Mouse (Mus musculus) v-Abl transformed pro-B cells (cell line): ENCODE data around the gene Crybb3.

ENCODE experiments used
- in situ Hi-C, 2 experiments: fragments of 400-800 bp; cut with MboI; formaldehyde crosslinking; loops; one replicate each; pipeline ENCODE4 v1.15.1; 2025; ENCODE audit not compliant: unreplicated experiment in 2 of 2

Gene Crybb3

DNA sequence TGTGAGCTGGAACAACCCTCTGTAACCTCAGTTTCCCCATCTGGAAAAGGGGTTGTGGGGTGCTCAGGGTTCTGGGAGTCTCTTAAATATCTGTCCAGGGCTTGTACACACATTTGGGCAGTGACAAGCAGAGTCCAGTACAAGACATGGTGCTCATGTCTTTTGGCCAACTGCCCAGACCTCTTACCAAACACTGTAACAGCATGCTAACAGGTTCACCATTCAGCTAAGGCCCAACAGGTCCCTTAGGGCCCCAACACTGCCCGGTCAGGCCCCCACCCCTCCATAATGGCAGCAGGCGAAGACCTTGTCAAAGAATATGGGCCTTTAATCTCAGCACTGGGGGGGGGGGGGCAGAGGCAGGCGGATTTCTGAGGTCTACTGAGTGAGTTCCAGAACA is 26.3 kb upstream of the Crybb3 start:
- in situ Hi-C loops: loop anchor here (5.0 to 25.0 kb wide), 3 partner anchors 45 to 1480 kb away; partner anchors contain the start of gene Ficd (in 1 of the 2)

DNA sequence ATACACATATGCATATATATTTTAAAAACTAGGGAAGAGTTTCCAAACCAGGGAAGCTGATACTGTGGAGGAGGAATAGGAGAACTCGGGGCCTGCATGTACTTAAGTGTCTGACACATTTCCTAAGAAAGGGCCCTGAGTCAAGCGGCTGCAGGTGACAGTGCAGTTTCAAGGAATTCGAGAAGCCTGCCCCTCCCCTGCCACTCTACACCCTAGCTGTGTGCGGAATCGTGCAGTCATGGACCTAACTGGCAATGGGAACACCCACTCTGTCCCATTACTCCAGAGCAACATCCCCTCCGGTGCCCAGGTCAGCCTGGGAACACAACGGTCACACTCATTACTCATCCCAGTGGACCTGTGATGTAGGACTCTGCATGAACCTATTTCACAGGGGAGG is 25.2 kb upstream of the Crybb3 start:
- in situ Hi-C loops: loop anchor here (5.0 to 25.0 kb wide), 3 partner anchors 46 to 1481 kb away; partner anchors contain the start of gene Ficd (in 1 of the 2)

DNA sequence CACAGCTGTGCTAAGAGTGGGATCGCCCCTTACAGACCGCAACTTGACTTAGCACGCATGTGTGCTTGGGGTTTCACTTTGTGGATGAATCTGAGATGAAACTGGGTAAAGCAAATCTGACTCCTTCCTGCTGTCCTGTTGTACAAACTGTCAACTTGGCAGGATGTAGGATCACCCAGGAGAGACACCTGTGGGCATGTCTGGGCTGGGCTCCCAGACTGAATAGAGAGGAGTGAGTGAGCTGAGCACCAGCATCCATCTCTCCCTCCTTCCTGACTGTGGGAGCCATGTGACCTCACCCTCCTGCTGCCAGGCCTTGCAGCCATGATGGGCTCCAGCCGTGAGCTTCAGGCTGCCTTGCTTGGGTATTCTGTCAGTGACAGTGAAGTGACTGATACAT is 24.1 kb upstream of the Crybb3 start:
- in situ Hi-C loops: loop anchor here (5.0 to 25.0 kb wide), 3 partner anchors 47 to 1482 kb away; partner anchors contain the start of gene Ficd (in 1 of the 2)

DNA sequence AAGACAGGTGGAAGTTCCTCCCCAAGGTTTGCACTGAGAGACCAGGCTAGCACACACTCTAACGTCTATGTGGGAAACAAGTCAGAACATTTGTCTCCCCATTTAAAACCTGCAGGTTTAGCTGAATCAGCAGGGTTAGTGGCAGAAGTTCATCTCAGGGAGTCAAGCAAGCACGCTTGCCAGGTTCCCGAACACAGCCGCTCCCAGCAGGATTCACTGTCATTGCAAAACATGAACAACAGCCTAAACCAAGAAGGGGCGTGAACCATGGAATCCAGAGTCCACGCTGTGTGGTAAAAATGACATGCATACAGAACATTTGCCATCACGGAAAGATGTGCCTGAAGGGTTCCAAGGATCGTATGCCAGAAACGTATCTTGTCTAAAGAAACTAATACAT is 23.7 kb upstream of the Crybb3 start:
- in situ Hi-C loops: loop anchor here (5.0 to 25.0 kb wide), 3 partner anchors 47 to 1482 kb away; partner anchors contain the start of gene Ficd (in 1 of the 2)

DNA sequence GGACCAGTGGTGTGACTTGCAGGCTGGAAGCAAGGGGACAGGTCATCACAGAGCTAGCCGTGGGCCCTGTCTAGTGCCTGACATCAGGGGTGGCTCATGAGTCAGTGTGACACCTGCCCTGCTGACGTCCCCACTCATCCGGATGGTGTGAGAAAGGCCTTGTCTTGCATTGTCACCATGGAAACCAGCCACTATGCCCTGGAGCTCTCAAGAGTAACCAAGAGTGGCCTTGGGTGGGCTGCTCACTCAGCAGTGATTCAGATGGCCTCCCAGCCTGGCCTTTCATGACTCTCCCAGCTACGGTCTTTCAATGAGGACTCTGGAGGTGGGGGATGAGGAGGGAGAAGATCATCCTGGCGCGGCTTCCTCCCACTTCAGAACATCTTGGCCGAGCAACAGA is 21.1 kb upstream of the Crybb3 start:
- in situ Hi-C loops: loop anchor here in 1 of 2 experiments (10.0 to 25.0 kb wide), 2 partner anchors 632 to 1485 kb away; partner anchors contain the start of gene Ficd

DNA sequence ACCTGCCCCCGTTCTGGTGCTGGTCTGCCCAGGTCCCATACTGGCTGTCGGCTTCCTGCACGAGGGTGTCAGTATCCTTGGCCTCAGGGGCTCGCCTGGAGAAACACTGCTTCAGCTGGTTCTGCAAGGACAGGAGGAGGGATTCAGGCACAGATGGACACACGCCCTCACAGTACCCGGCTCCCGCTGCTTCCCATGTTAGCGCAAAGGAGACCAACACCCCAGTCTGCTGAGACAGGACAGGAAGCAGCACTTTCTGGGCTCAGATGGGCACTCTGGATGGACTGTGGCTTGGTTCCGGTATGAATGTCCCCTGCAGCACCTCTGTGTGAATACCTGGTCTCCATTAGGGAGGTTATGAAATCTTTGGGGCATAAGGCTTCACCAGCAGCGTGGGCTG is 20.1 kb upstream of the Crybb3 start:
- in situ Hi-C loops: loop anchor here in 1 of 2 experiments (10.0 to 25.0 kb wide), 2 partner anchors 633 to 1486 kb away; partner anchors contain the start of gene Ficd

DNA sequence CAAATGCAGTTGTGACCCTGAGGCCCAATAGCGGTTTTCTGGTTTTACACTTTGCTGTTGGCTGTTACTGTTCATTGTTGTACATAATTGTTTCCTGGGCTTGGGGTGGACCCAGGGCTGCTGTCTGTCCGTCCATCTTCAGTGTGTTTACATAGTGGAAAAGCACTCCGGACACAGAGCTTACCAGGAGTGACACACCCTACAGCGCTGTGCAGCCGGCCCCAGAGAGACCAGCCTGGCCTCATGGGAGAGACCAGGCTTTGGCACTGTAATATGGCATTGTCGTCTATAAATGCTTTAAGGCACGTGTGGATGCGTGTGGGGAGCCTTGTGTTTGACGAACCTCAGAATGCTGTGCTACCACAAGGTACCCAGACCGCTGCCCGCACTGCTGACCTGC is 19.0 kb upstream of the Crybb3 start:
- in situ Hi-C loops: loop anchor here in 1 of 2 experiments (10.0 to 25.0 kb wide), 2 partner anchors 634 to 1487 kb away; partner anchors contain the start of gene Ficd

DNA sequence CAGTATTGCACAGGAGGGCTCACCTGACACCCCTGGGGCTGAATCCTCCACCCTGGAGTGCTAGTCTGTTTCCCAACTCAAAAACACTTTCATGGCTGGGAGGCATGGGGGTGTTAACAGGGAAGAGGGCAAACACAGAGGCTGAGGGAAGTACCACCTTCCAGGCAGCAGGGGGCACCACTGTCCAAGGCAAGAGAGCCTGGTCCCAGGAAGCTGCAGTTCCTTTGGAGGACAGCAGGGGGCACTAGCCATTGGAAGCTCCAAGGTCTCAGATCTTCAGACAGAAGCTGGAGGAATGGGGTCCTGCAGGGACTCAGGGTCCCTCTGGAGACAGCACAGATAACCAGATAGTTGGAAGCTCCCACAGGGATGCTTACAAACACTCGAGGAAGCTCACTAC is 18.2 kb upstream of the Crybb3 start:
- in situ Hi-C loops: loop anchor here (5.0 to 25.0 kb wide), 4 partner anchors 68 to 635 kb away; partner anchors contain the start of genes Aym1 (in 1 of the 2) and Ficd (in 1 of the 2)

DNA sequence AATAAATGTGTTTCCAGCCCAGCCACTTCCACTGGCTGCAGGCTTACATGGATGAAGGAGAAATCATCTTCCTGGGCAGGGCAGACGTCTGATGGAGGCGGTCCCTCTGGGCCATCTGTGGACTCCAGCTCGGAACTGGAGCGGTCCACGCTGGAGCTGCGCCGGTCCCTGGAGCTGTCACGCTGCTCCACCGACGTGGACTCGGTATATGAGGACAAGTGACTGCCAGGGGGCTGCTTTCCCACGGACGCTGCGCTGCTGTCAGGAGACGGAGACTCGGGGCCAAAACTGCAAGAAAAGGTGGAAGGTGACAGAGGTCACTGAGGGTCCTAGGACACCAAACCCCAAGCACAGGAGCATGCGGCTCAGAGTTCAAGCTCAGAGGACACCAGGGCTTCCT is 16.2 kb upstream of the Crybb3 start:
- in situ Hi-C loops: loop anchor here (5.0 to 25.0 kb wide), 4 partner anchors 70 to 637 kb away; partner anchors contain the start of genes Aym1 (in 1 of the 2) and Ficd (in 1 of the 2)

DNA sequence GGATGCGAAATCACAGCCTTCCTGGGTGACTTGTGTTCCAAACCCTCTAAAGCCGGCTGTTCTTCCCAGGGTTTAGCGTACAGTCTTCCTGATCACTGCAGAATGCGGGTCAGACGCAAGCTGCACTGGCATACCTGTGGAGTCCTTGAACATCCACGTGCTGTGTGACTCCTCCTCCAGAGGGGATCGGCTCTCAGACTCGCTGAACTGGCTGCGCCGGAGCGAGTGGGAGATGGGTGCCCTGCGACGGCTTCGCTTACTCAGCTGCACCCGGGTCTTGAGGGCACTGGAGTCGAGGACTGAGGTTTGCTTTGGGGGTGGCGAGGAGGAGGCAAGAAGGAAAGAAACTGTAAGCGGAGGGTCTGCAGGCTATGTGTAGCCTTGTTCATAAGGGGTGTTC is 14.1 kb upstream of the Crybb3 start:
- in situ Hi-C loops: loop anchor here (5.0 to 25.0 kb wide), 4 partner anchors 72 to 639 kb away; partner anchors contain the start of genes Aym1 (in 1 of the 2) and Ficd (in 1 of the 2)

DNA sequence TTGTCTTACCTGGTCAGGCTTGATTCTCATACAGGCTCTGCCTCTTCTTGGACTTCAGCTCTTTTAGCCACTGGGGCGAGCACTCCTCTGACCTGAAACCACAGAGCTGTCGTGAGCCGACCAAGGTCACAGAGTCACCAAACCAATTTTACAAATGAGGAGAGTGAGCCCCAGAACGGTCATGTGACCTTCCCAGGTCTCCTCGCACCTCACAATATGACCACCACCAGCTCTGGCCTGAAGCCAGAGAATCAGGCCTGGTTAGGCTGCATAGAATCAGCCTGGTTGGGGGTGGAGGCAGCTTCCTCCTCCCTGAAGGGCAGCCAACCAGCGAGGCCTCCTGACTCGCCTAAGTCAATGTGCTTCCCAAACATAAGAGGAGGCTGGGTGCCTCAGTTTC is 11.0 kb upstream of the Crybb3 start:
- in situ Hi-C loops: loop anchor here (10.0 to 25.0 kb wide), 3 partner anchors 192 to 642 kb away; partner anchors contain the start of genes Aym1 (in 1 of the 2) and Ficd (in 1 of the 2)

DNA sequence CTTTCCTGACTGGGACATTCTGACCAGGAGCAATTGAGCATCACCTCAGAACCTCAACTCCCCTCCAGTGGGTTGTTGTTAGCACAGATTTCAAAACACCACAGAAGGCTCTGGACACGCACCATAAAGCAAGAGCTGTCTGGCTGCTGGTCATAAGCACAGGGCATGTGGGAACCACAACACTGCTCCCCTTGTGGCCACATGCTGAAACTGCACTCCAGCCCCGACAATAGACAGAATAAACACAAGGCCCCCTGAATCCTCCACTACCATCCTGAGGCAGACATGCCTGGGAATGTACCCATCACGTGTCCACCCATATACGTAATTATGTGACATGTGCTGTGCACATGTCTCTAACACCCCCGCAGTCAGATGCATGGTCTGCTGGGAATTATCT is 9.8 kb upstream of the Crybb3 start:
- in situ Hi-C loops: loop anchor here (10.0 to 25.0 kb wide), 3 partner anchors 194 to 644 kb away; partner anchors contain the start of genes Aym1 (in 1 of the 2) and Ficd (in 1 of the 2)

DNA sequence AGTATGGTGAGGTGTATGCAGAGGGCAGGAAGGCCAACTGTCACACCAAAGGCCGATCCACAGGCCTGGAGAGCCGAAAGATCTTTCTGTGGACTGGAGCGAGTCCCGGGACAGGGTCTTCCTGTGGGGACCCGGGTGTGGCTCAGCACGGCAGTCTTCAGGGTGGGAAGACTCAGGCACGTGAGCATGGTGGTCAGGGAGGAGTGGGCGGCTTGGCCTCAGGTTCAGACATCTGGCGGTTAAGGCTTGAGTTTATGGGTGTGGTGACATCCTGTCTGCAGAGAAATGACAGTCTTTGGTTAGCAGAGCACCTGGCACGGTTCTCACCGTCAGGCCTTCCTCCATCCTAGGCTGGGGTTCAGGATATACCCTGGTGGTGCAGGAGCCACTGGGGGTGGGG is 9.4 kb upstream of the Crybb3 start:
- in situ Hi-C loops: loop anchor here (10.0 to 25.0 kb wide), 3 partner anchors 194 to 644 kb away; partner anchors contain the start of genes Aym1 (in 1 of the 2) and Ficd (in 1 of the 2)

DNA sequence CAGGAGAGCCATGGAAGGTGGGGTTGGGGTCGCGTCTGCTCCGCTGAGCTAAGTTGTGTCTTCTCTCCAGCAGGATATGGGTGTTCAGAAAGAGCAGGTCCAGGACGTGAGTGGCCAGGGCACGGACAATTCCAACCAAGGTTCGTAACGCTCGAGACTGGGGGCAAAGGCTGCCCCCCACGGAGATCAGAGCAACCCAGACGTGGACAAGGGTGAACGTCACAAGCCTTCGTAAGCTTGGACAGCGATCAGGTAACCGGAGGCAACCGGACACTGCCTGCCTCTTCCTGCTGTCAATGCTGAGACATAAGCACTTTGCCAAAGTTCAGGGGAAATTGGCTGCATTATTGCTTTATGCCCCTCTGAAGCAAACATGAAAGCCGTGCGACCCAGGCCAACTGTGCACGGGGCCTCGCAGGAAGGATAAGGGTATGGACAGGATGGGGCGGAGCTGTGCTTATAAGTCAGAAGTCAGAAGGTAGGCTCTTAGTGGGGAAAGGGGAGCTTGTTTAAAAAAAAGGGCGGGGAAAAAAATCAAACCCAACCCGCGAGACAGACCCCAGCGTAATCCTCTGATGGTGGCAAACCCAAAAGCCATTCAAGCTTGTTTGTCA is 8.8 kb upstream of the Crybb3 start:
- in situ Hi-C loops: loop anchor here (10.0 to 25.0 kb wide), 3 partner anchors 195 to 645 kb away; partner anchors contain the start of genes Aym1 (in 1 of the 2) and Ficd (in 1 of the 2)

DNA sequence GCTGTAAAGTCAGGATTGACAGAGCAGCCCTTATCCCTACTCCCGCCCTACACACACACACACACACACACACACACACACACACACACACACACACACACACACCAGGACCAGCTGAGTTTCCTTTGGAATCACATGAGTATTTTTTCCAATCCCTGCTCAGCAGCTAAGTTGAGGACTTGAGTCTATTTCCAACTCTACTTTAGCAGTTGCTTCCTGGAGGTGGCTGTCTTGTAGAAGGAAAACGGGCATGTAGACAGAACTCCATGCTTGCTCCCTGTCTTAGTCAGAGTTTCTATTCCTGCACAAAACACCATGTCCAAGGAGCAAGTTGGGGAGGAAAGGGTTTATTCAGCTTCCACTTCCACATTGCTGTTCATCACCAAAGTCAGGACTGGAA is 6.1 kb upstream of the Crybb3 start:
- in situ Hi-C loops: loop anchor here in 1 of 2 experiments (25.0 kb wide), 1 partner anchor 275 kb away; the partner anchor contains the start of gene Aym1

DNA sequence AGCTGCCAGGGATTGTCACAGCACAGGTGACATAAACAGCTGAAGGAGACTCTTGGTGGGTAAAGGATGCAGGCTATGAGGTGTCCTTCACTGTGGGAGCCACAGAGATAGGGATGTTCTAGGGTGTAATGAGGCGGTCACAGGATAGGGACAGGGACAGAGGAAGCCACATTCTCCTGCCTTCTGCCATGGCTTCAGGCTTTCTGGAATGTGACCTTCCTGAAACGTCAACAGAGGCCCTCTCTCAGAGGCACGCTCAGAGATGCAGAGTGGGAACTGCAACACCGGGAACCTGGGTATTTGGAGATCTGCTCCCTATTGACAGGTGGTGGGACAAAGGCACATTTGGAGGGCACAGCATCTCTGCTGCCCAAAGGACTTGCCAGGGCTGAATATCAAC is 5.6 kb upstream of the Crybb3 start:
- in situ Hi-C loops: loop anchor here in 1 of 2 experiments (25.0 kb wide), 1 partner anchor 275 kb away; the partner anchor contains the start of gene Aym1

DNA sequence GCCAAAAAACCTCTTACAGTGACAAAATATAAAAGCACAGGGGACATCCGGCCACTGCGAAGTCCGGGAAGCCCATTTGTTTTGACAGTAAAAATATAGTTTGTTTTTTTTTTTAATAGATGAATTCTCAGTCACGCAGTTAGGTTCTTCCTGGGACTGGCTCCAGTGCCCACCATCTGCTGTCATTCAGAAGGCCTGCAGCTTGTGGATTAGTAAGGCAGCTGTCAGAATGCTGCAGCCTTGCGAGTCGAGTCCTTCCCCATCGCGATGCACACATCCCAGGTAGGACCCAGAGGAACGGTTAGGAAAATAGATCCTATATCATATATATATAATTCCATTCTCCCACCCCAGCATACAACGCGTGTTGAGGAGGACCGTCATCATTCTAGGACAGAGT is 5.1 kb upstream of the Crybb3 start:
- in situ Hi-C loops: loop anchor here in 1 of 2 experiments (25.0 kb wide), 1 partner anchor 276 kb away; the partner anchor contains the start of gene Aym1

DNA sequence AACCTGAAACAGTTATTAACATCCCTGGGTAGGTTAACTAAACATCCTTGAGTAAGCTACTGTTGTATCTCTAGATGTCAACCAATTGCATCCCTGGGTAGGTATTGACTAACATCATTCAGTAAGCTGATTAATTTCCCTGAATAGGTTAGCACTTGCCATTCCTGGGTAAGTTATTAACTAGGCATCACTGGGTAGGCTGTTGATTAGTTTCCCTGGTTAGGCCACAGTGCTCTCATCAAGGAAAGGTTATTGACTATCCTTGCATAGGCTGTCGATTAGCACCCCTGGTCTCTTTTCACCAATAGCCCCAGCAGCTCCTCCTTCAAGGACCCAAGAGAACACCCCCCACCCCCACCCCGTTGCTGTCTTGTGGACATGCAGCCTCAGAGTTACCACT is 4.5 kb upstream of the Crybb3 start:
- in situ Hi-C loops: loop anchor here in 1 of 2 experiments (25.0 kb wide), 1 partner anchor 276 kb away; the partner anchor contains the start of gene Aym1

DNA sequence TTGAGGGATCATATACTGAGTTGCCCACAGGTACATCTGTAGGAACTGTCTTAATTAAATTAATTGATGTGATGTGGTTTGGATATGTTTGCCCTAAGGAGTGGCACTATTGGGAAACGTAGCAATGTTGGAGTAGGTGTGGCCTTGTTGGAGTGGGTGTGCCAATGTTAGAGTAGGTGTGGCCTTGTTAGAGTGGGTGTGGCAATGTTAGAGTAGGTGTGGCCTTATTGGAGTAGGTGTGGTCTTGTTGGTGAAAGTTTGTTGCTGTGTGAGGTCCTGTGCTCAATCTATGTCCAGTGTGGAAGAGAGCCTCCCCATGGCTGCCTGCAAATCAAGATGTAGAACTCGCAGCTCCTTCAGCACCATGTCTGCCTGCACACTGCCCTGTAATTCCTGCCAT is 2.9 kb upstream of the Crybb3 start:
- in situ Hi-C loops: loop anchor here in 1 of 2 experiments (25.0 kb wide), 1 partner anchor 278 kb away; the partner anchor contains the start of gene Aym1

DNA sequence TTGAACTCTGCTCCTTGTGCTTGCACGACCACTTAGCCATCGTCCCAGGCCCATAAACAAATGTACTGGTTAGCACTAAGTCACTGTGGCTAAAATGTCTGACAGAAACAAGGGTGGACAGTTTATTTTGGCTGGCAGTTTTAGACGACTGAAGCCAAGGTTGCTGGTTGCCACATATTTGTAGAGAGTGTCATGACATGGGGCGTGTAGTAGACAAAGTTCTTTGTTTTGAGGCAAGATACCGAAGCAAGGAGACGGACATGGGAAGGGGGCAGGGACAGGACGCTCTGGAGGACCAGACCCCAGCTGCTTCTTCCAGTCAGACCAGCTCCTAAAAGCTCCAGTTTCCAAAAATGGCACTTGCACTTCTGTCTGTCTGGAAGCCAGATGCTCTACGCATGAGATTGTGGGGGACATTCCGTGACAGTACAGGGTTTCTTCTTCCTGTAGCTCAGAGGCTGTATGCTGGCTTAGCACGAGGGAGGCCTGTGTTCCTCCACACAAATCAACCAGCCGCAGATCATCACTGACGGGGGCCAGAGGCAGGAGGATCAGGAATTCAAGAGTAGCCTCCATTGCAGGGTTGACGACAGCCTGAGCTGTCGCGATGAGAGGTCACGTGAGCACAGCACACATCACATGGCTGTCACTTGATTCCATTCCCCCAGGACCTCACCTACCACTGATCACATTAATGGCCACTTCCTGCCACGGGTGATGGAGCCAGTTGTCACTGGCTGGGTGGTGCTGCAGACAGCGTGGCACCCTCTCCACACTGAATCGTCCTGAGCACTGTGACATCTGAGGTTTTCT is 1.2 kb upstream of the Crybb3 start:
- in situ Hi-C loops: loop anchor here in 1 of 2 experiments (25.0 kb wide), 1 partner anchor 280 kb away; the partner anchor contains the start of gene Aym1
